Mouse (Mus musculus) CD4-positive, CD25-positive, alpha-beta regulatory T cell, adult 2 months (primary cell): Measurements from ENCODE around the gene Tspan5.

ENCODE experiments used
- DNase-seq: peaks from one replicate; pipeline ENCODE4 v3.0.0-alpha.2; 2012; ENCODE audit warnings: low read depth, low spot score

Gene Tspan5

GRCm38 (mm10) chr3:138936780-138937179 is 194.8 kb downstream of the Tspan5 start:
- DNase-seq = no peak

- DNase-seq = no peak
Measured at GRCm38 (mm10) chr3:138937241-138937640, 195.2 kb downstream of the Tspan5 start.

GRCm38 (mm10) chr3:138941604-138942003 is 199.6 kb downstream of the Tspan5 start:
- no peak for DNase-seq

- no peak for DNase-seq
Measured at GRCm38 (mm10) chr3:138945516-138945915, 203.5 kb downstream of the Tspan5 start.

GRCm38 (mm10) chr3:138949081-138949480 is 207.1 kb downstream of the Tspan5 start:
- DNase-seq = no peak

GRCm38 (mm10) chr3:138955220-138955619 is 213.2 kb downstream of the Tspan5 start:
- no peak for DNase-seq
